Mouse (Mus musculus) testis, postnatal 10 days (tissue): Measurements from ENCODE around the gene Rbms1.

ENCODE experiments used
- DNase-seq: peaks from one replicate; pipeline ENCODE4 v3.0.0; 2021; ENCODE audit warnings: low spot score

The Rbms1 gene

GRCm38 (mm10) chr2:60879141-60879818 lies 83.7 kb downstream of the Rbms1 start:
- DNase-seq = no peak

GRCm38 (mm10) chr2:60877543-60878386 lies 85.2 kb downstream of the Rbms1 start:
- DNase-seq = no peak

GRCm38 (mm10) chr2:60876891-60877290 lies 86.1 kb downstream of the Rbms1 start:
- no peak for DNase-seq

- DNase-seq = no peak
These were observed 90.7 kb downstream of the Rbms1 start for GRCm38 (mm10) chr2:60872095-60872811.

- no peak for DNase-seq
These were observed 92.0 kb downstream of the Rbms1 start for GRCm38 (mm10) chr2:60871001-60871400.

GRCm38 (mm10) chr2:60870450-60870849 lies 92.5 kb downstream of the Rbms1 start:
- no peak for DNase-seq

- DNase-seq = no peak
These were observed 93.8 kb downstream of the Rbms1 start for GRCm38 (mm10) chr2:60869001-60869743.

- no peak for DNase-seq
These were observed 94.8 kb downstream of the Rbms1 start for GRCm38 (mm10) chr2:60868060-60868662.

- no peak for DNase-seq
These were observed 95.7 kb downstream of the Rbms1 start for GRCm38 (mm10) chr2:60867304-60867703.

GRCm38 (mm10) chr2:60865869-60866268 lies 97.1 kb downstream of the Rbms1 start:
- no peak for DNase-seq

GRCm38 (mm10) chr2:60864977-60865376 lies 98.0 kb downstream of the Rbms1 start:
- DNase-seq = no peak

- DNase-seq = no peak
These were observed 98.7 kb downstream of the Rbms1 start for GRCm38 (mm10) chr2:60864256-60864795.

- DNase-seq = no peak
These were observed 99.2 kb downstream of the Rbms1 start for GRCm38 (mm10) chr2:60863827-60864226.

GRCm38 (mm10) chr2:60862913-60863711 lies 99.9 kb downstream of the Rbms1 start:
- no peak for DNase-seq

GRCm38 (mm10) chr2:60858116-60858515 lies 104.9 kb downstream of the Rbms1 start:
- no peak for DNase-seq

GRCm38 (mm10) chr2:60856097-60856496 lies 106.9 kb downstream of the Rbms1 start:
- no peak for DNase-seq

GRCm38 (mm10) chr2:60855006-60855405 lies 108.0 kb downstream of the Rbms1 start:
- DNase-seq = no peak

- no peak for DNase-seq
These were observed 111.1 kb downstream of the Rbms1 start for GRCm38 (mm10) chr2:60851898-60852297.

GRCm38 (mm10) chr2:60851057-60851718 lies 111.8 kb downstream of the Rbms1 start:
- DNase-seq = no peak

- DNase-seq = no peak
These were observed 114.5 kb downstream of the Rbms1 start for GRCm38 (mm10) chr2:60848478-60848877.
